Mouse (Mus musculus): ENCODE measurements around the gene Wdr90.
"Not testable (repeated sequence)": the region's sequence is repeated elsewhere in the genome, so short reads cannot be mapped to it uniquely, and the experiment has no call there.

The Wdr90 gene

DNA sequence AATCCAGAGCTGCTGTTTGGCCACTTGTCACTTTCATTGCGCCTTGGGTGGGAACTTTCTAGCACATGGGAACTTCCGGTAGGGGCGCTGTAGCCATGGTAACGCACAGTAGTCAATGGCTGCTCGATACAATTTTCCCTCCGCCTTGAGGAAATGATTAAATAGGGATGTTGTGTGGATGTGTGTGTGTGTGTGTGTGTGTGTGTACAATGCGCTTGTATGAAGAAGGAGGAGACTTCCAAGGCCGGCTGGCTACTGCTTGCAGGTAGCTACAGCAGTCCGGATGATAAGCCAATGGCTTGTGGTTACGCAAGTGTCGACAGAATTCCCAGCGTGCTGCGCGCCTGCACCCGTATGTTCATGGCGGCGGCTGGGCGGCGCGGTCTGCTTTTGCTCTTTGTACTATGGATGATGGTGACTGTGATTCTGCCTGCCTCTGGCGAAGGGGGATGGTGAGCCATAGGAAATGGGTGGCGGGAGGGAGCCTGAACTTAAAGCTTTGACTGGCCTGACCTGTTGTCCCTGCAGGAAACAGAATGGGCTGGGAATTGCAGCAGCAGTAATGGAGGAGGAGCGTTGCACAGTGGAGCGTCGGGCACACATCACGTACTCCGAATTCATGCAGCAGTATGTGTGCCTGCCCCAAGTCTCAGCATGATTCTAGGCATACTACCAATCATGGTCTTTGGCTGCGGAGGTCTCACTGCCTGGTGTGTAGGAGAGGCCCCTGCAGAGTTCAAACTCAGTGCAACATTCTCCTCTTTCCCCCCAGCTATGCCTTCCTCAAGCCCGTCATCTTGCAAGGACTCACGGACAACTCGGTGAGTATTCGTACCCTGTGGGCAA lies 32.4 kb downstream of the Wdr90 start, which contains the start of gene Jmjd8:
Jmjd8 (plus strand) TSS at position 156 of the 846 bp plus-strand sequence.
- DNase-seq, result peak; percentile 86

DNA sequence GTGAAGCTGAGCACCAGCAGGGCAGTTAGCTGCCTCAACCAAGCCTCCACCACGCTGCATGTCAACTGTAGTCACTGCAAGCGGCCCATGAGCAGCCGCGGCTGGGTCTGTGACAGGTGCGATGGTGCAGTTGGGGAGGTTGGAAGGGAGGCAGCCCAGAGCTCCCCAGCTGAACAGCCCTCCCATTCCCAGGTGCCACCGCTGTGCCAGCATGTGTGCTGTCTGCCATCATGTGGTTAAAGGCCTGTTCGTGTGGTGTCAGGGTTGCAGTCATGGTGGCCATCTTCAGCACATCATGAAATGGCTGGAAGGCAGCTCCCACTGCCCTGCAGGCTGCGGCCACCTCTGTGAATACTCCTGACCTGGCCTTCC lies 33.1 kb downstream of the Wdr90 start:
- DNase-seq, result no peak

DNA sequence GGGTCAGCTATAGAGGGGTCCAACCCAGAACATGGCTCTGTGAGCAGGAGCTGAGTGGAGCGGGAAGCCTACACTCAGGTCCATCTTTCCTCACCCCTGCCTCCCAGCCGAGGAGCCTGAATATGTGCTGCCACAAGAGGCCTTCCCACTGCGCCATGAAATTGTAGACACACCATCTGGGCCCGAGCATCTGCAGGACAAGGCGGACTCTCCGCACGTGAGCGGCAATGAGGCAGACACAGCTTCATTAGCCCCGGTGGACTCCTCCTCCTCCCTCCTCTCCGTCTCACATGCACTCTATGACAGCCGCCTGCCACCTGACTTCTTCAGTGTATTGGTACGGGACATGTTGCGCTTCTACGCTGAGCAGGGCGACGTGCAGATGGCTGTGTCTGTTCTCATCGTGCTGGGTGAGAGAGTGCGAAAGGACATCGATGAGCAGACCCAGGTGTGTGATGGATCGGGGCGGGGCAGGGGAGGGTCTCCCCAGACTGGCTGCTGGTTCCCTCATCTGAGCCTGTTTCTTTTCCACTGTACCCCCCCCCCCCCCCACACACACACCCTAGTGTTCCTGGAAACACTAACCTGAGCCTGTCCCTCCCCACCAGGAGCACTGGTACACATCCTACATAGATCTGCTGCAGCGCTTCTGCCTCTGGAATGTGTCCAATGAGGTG lies 33.6 kb downstream of the Wdr90 start:
- DNase-seq, result no peak

DNA sequence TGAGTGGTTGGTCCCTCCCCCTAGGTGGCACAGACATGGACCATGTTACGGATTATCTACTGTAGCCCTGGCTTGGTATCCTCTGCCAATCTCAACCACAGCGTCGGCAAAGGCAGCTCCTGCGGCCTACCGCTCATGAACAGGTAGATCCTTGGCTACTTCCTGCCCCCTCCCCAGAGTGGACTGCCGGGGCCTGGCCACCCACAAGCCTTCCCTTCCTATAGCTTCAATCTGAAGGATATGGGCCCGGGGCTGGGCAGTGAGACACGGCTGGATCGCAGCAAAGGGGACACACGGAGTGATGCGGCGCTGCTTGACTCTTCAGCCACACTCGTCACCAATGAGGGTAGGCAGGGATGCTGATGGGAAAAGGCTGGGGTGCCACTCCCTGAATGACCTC lies 34.3 kb downstream of the Wdr90 start:
- no peak for DNase-seq

DNA sequence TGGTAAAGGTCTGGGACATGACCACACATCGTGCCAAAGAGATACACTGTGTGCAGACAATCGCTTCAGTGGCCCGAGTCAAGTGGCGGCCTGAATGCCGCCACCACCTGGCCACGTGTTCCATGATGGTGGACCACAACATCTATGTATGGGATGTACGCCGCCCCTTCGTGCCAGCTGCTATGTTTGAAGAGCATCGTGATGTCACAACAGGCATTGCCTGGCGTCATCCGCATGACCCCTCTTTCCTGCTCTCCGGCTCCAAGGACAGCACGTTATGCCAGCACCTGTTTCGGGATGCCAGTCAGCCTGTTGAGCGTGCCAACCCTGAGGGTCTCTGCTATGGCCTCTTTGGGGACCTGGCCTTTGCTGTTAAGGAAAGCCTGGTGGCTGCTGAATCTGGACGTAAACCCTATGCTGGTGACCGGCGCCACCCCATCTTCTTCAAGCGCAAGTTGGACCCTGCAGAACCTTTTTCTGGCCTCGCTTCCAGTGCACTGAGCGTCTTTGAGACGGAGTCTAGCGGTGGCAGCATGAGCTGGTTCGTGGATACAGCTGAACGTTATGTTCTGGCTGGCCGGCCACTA lies 35.2 kb downstream of the Wdr90 start:
- DNase-seq, result no peak

DNA sequence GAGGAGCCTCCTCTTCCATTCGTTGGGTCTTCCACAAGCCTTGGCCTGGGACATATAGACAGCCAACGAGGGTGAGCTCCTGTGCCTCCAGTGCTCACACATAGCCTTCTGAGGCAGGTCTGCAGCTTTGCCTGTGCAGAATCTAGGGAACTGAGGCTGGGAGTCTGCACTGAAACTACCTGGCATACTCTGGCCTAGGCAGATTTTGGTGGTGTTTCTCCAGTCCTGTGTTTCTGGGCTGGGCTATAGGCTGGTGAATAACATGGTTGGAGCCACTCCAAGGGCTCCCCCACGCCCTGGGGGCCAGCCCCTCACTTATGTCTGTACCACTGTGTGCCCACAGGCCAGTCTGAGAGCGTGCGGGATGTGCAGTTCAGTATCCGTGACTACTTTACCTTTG lies 36.0 kb downstream of the Wdr90 start:
- no peak for DNase-seq

DNA sequence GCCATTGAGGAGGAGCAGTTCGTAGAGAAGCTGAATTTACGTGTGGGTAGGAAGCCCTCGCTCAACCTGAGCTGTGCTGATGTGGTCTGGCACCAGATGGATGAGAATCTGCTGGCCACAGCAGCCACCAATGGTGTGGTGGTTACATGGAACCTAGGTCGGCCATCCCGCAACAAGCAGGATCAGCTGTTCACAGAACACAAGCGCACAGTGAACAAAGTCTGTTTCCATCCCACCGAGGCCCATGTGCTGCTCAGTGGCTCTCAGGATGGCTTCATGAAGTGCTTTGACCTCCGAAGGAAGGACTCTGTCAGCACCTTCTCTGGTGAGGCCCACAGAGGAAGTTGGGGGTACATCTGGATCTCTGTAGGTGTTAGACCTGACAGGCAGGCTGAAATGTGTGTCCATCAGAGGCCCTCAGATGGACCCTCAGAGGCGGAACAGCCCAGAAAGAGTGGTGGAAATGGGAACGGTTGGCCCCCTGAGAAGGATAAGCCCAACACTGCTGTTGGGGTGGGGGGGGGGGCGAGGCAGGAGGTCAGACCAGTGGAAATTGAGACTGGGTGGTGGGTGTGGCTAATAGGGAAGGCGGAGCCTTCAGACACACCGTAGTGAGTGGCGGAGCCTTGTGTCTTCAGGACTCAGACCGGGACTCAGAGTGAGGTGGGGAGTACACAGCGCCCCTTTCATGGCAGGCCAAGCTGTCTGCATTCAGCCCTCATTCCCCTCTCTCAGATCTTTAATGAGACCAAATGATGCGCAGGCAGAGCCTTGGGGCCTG lies 36.7 kb downstream of the Wdr90 start:
- DNase-seq, result no peak

DNA sequence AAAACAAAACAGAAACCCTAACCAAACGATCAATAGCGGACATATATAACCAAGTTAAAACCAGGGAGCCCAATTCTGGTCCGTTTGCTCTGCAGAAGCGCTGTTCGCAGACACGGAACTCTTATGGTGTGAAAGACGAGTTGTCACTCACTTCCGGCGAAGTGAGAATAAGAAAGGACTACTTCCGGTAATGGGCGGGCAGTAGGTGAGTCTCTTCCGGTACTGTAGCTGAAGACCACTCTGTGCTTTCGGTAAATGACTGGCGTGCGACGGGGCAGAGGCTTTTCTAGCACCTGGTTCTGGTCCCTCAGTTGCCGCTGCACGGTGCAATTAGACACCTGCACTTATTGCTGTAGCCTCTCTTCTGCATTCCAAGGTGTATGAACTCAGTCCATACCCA lies 37.8 kb downstream of the Wdr90 start, which contains the start of gene Wdr24:
Wdr24 (plus strand) TSS at position 176 of the 400 bp plus-strand sequence.
- peak; percentile 59 for DNase-seq

DNA sequence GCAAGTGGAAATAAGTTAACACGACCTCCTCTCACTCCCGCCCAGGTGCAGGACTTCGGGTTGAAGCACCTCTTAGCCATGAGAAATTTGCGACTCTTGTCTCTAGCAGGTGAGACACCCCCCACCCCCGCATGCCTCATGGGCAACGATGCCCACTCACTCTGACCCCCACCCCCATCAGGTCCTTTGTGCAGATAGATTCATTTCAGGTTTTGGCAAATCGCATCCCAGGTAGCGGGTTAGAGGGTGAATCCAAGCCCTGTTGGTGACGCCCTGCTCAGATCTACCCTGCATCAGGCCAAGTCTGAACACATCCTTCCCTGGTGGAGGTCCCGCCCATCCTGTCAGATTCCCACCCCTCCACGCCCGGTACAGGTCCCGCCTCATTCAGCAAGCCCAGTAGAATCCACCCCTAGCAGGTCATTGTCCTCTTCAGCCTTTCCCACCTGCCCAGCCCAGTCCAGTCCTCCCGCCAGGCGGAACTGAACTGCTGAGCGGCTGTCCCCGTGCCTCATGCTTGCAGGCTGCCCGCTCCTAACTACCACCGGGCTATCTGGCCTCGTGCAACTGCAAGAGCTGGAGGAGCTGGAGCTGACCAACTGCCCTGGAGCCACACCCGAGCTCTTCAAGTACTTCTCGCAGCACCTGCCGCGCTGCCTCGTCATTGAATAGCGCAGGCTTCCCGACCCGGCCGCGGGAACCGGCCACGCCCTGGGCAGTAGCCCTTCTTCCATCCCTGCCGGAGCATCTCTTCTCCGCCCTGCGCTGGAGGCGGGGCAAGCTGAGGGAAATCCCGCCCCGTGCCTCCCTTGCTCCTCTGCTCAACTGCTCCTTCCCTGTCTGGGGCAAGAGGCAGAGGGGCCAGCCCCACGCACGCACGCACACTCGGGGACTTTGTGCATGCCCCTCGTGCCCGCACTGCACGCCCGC lies 42.2 kb downstream of the Wdr90 start:
- no peak for DNase-seq

DNA sequence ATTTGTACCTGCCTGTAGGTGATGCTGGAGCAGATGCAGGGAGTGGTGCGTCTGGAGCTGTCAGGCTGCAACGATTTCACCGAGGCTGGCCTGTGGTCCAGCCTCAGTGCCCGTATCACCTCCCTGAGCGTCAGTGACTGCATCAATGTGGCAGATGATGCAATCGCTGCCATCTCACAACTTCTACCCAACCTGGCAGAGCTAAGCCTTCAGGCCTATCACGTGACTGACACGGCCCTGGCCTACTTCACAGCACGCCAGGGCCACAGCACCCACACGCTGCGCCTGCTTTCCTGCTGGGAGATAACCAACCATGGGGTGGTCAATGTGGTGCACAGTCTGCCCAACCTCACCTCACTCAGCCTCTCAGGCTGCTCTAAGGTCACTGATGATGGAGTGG lies 43.6 kb downstream of the Wdr90 start:
- DNase-seq, result no peak

DNA sequence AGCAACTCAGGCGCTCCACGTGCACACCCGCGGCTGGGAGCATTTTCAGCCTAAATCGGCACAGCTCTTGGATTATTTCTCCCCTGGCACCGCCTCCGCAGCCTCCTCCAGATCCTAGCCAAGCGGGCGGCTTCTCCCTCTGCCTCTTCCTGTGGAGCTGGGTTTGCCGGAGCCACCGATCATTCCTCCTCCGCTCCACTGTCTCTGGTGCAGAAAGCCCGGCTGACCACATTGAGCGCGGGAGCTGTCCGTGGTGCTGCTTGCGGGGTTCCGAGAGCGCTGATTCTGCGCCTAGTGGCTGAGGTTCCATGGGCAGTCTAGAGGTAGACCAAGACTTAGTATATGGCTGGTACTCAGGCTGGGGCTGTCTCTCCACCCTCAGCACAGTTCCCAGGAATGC lies 47.8 kb downstream of the Wdr90 start:
- peak; percentile 79 for DNase-seq

DNA sequence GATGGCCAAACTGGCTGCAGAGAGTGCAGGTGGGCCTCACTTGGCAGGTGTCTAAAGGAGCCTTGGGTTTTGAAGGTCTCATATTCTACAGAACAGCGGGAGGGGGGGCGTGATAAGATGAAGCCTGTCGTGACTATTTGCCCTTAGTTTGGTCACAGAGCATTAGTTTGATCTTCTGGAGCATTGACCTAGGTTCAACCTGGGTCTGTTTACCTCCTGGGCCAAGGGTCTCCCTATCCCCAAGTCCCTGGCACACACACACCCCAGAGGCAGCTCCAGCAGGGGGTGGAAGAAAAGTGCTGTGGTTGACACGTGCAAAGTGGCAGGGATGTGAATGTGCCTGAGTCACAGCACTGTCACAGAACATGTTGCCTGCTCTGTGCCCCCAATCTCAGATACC lies 50.4 kb downstream of the Wdr90 start:
- DNase-seq, result no peak

DNA sequence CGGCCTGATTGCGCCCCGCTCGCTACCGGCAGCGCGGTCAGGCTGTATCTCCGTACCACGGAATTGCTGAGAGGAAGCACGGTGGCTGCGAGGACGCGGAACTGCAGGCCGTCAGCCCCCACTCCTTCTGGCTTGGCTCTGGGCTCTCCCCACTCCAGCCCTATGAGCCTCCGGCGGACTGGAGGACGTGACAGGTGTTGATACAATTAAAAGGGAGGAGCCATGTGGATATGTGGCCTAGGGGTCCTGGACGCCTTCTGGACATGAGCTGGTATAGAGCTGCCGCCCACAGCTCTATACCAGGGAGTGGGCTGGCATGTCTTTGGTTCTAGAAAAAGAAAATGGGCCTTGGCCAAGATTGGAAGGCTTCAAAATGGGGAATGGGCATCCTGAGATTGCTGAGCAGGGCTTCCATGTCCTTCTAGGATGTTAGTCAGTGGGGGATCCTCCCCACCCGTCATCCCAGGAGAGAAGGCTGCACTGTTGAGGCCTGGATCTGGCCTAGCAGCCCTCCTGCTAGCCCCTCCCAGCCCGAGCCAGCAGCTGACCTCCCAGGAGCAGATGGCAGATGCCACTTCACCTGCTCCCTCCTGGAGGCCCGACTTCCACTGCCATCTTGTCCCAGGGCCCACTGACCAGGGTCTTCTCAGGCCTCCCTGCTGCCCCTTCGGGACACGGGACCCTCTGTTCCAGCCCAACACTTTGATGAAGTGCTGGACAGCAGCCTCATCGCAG lies 51.5 kb downstream of the Wdr90 start:
- peak; percentile 53 for DNase-seq

DNA sequence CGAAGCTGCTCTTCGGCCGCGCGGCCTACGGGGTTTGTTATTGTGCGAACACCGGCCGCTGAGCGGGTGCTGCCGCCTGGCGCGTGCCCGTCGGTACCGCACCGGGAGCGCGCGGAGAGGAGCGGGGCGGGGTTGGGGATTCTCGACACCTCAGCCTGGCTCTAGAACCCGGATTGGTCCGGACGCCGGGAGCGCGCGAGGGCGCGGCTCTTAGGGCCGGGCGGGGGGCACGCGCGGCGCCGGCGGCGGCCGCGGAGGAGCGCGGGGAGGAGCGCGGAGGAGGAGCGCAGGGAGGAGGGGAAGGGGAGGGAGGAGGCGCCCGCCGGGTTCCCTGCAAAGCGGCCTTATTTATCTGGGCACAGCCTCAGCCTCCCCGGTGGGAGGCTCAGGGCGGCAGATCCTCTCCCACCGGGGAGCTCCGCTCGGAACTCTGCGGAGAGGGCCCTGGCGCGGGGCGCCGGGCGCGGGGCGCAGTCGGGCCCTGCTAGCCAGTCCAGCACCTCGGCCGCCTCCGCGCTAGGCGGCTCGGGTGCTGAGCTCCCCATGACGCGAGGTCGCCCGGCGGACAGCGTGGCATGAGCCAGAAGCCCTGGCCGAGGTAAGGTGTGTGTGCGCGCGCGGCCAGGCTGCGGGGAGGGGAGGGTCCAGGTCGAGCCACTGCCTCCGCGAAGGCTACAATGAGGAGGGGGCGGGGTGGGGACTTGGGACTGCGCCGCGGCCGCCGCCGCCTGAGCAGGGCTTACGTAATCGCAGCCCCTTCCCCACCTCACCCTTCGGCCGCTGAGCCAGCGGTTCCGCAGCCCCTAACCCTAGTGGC lies 52.3 kb downstream of the Wdr90 start, which contains the start of gene Fbxl16:
Fbxl16 (plus strand) TSS at position 297 of the 817 bp plus-strand sequence.
- peak; percentile 87 for DNase-seq

DNA sequence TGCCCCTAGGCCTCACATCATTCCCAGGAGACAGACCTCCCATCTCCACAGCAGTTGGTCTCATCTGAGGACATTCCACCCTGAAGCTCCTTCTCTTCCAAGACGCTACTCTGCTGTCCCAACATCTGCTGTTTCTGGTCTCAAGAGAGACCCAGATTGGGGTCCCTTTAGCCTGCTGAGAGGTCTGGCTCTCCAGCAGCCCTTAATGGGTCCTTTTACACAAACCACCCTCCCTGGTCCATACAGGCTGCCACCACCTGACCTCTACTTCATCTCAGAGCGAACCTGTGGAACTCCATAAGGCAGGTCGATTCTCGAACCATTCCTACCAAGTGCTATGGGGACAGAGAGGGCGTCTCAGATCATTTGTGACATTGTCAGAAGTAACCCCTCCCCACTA lies 53.3 kb downstream of the Wdr90 start:
- no peak for DNase-seq

DNA sequence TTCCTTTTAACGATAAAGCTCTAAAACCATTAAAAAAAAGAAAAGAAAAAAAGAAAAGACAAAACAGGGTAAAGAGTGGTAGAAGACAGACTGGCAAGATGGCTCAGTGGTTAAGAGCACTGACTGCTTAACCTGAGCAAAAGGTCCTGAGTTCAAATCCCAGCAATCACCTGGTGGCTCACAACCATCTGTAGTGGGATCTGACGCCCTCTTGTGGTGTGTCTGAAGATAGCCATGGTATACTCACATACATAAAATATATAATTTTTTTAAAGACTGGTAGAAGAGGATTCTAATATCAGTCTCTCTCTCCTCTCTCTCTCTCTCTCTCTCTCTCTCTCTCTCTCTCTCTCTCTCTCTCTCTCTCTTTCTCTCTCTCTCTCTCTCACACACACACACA lies 53.8 kb downstream of the Wdr90 start:
- DNase-seq, result not testable (repeated sequence)

DNA sequence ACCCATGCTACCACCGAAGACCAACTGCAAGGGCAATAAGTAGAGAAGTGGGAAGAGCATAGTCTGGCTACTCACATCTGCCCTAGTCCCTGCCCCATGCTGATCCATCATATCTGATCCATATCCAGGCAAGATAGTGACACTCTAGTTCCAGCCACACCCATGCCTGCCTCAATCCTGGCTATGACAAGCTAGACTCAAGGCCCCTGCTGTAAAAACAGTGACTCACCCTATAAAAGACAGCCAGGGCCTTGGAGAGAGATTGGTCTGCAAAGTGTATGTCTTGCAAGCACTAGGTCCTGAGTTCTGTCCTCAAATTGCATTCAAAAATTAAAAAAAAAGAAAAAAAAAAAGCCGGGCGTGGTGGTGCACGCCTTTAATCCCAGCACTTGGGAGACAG lies 54.8 kb downstream of the Wdr90 start:
- DNase-seq, result no peak

DNA sequence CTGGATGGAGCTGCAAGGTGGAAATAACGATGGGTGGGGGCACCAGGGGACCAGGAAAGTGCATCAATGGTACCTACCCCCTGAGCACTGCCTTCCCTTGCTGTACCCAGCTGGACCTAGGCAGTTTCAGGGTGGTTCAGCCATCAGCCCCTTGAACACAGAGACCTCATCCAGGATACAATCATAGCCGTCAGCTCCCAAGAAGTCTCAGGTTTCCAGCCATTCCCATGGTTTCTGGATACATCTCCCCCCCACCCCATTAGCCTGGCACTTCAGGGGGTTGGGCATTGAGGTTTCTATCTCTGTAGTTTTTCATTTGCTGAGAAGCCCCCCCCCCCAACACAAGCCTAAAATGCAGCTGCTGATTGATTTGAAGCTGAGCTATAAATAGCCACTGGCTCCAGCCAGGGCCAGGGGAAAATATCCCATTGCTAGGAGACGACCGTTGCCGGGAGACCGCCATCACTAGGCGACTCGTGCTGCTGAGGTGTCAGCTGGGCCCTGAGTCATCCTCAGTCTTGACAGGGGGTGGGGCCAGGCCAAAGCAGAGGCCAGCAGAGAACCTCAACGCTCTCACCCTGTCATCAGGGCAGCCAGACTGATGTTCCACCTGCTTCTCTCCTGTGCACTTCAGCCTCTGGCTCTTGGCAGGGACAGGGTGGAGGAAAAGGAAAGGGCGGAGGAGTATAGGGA lies 58.3 kb downstream of the Wdr90 start:
- DNase-seq, result peak; percentile 83

DNA sequence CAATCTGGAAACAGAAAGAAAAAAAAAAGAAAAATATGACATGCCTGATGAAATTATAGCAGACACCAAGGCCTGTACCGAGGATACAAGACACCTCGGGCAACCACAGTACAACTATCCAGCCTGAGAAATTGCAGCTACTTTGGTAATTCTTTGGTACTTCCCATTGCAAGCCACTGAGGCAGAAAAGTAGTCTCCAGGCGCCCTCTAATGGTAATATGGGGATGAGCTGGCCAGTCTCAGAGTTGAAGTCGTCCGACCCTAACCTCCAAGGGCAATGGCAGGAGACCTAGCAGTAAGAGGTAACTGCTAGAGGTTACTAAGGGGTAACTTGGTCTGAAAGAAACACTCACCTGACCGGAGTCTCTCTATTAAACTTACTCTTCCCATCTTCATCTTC lies 60.3 kb downstream of the Wdr90 start:
- DNase-seq, result no peak

DNA sequence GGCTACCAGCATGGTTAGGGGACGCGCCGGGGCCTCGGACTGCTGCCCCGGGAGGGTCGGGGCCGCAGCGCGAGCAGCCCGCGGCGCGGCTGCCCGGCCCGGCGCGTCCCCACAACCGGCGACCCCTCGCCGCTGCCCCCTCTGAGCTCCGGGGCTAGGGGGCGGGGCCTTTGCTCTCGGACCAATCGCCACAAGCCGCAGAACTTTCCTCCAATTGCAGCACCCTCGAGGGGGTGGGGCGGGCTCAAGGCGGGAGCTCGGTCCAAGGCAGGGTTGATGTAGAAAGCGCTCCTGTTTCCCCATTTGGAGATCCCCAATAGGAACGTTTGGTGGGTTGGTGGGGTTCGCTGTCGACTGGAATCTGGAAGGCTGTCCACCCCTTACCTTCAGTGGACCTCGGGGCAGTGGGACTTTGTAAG lies 64.3 kb downstream of the Wdr90 start, which contains the start of gene Metrn:
Metrn (minus strand) TSS at position 186 of the 419 bp plus-strand sequence.
- DNase-seq, result peak; percentile 75
